Mouse (Mus musculus): ENCODE measurements around the gene Olfr1140. TPM values are rescaled to one million over a fixed set of nuclear protein-coding genes. Genes with fewer than 3 reads are reported as not detected.

Gene Olfr1140
- polyA plus RNA-seq (2015; fragmentation: Nextera tagmentation; extraction: Ambion mirVana), result not detected in 2 replicates

DNA sequence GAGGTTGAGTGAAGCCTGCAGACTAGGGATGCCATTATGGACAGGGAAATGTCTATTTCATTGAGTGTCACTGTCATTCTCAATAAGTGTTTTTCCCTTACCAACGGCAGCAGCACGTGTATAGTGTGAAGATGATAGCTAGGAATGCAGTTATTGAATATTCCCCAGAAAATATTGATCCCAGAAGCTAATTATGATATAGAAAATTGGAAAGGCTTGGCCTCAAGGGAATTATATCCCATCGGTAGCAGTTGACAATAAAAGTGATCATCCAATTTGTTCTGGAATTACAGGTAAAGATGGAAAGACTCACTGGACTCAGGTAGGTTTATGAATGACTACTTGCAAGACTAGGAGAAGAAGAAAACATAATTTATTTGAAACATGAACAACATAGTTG is at the start of gene Olfr1140:
Gene Olfr1140 (plus strand): TSS at position 301 of the 400 bp plus-strand sequence.
- Histone ChIP-seq H3K4me2 (no peak within 1 kb of the TSS), H3K4me1 (replicated peaks) (no peaks in the 10 kb centered on the region), H3K4me3 (replicated peaks) (no peak within 1 kb of the TSS), H3K27me3 (no peaks in the 10 kb centered on the region), H3K9ac (no peak within 1 kb of the TSS), H3K27ac (replicated peaks) (no peak within 1 kb of the TSS), H3K36me3 (replicated peaks) (no peaks in the 10 kb centered on the region), H3K9me3 (replicated peaks) (no peaks in the 10 kb centered on the region)
- ATAC-seq (ENCODE audit: insufficient read depth), result no peak
- 60% methylated on average over 3 of the region's 3 CpGs for WGBS (ENCODE audit: insufficient replicate concordance)

- H3K9ac ChIP-seq, result no peak within 1 kb of the TSS
- no peaks in the 10 kb centered on the region for H3K9me3 ChIP-seq (replicated peaks)
- H3K27me3 ChIP-seq, result no peaks in the 10 kb centered on the region
- no peak within 1 kb of the TSS for H3K4me3 ChIP-seq (replicated peaks)
- no peak within 1 kb of the TSS for H3K27ac ChIP-seq (replicated peaks)
- H3K4me2 ChIP-seq, result no peak within 1 kb of the TSS
- H3K36me3 ChIP-seq (replicated peaks), result no peaks in the 10 kb centered on the region
- no peaks in the 10 kb centered on the region for H3K4me1 ChIP-seq (replicated peaks)
- ATAC-seq (ENCODE audit: insufficient read depth), result no peak
Observed at GRCm38 (mm10) chr2:87693847-87694246, 49.7 kb upstream of the Olfr1140 start, which contains the start of gene Olfr1136. Gene Olfr1136 (minus strand): TSS chr2:87693947.

- Histone ChIP-seq H3K9ac (no peak within 1 kb of the TSS), H3K27ac (replicated peaks) (no peak within 1 kb of the TSS), H3K4me1 (replicated peaks) (no peaks in the 10 kb centered on the region), H3K27me3 (no peaks in the 10 kb centered on the region), H3K9me3 (replicated peaks) (no peaks in the 10 kb centered on the region), H3K4me3 (replicated peaks) (no peak within 1 kb of the TSS), H3K4me2 (no peak within 1 kb of the TSS), H3K36me3 (replicated peaks) (no peaks in the 10 kb centered on the region)
- no peak for ATAC-seq (ENCODE audit: insufficient read depth)
Observed at GRCm38 (mm10) chr2:87713079-87713478, 30.5 kb upstream of the Olfr1140 start, which contains the start of gene Olfr1137. Gene Olfr1137 (minus strand): TSS chr2:87713179.

GRCm38 (mm10) chr2:87739878-87740277 is 3.7 kb upstream of the Olfr1140 start, which contains the start of gene Olfr1138:
Gene Olfr1138 (minus strand): TSS chr2:87739978.
- 54% methylated on average over 1 of the region's 1 CpGs for WGBS (ENCODE audit: insufficient replicate concordance)
- Histone ChIP-seq H3K27ac (replicated peaks) (no peak within 1 kb of the TSS), H3K9ac (no peak within 1 kb of the TSS), H3K4me3 (replicated peaks) (no peak within 1 kb of the TSS), H3K4me2 (no peak within 1 kb of the TSS), H3K4me1 (replicated peaks) (no peaks in the 10 kb centered on the region), H3K27me3 (no peaks in the 10 kb centered on the region), H3K36me3 (replicated peaks) (no peaks in the 10 kb centered on the region), H3K9me3 (replicated peaks) (no peaks in the 10 kb centered on the region)
- ATAC-seq (ENCODE audit: insufficient read depth), result no peak

GRCm38 (mm10) chr2:87753891-87754290 is 10.3 kb downstream of the Olfr1140 start, which contains the start of gene Olfr1141:
Gene Olfr1141 (minus strand): TSS chr2:87753991.
- H3K9ac ChIP-seq, result no peak within 1 kb of the TSS
- H3K9me3 ChIP-seq (replicated peaks), result no peaks in the 10 kb centered on the region
- no peaks in the 10 kb centered on the region for H3K27me3 ChIP-seq
- no peaks in the 10 kb centered on the region for H3K36me3 ChIP-seq (replicated peaks)
- ATAC-seq (ENCODE audit: insufficient read depth), result no peak
- H3K4me2 ChIP-seq, result no peak within 1 kb of the TSS
- 65% methylated on average over 1 of the region's 1 CpGs for WGBS (ENCODE audit: insufficient replicate concordance)
- H3K4me3 ChIP-seq (replicated peaks), result no peak within 1 kb of the TSS
- no peak within 1 kb of the TSS for H3K27ac ChIP-seq (replicated peaks)
- no peaks in the 10 kb centered on the region for H3K4me1 ChIP-seq (replicated peaks)

GRCm38 (mm10) chr2:87776143-87776542 is 32.6 kb downstream of the Olfr1140 start:
- Histone ChIP-seq H3K9ac (no peak overlapping the region), H3K9me3 (replicated peaks) (no peaks in the 10 kb centered on the region), H3K4me3 (replicated peaks) (no peak overlapping the region), H3K4me1 (replicated peaks) (no peaks in the 10 kb centered on the region), H3K27me3 (no peaks in the 10 kb centered on the region), H3K27ac (replicated peaks) (no peak overlapping the region), H3K4me2 (no peak overlapping the region), H3K36me3 (replicated peaks) (no peaks in the 10 kb centered on the region)
- 27% methylated on average over 1 of the region's 1 CpGs for WGBS (ENCODE audit: insufficient replicate concordance)
- ATAC-seq (ENCODE audit: insufficient read depth), result no peak

DNA sequence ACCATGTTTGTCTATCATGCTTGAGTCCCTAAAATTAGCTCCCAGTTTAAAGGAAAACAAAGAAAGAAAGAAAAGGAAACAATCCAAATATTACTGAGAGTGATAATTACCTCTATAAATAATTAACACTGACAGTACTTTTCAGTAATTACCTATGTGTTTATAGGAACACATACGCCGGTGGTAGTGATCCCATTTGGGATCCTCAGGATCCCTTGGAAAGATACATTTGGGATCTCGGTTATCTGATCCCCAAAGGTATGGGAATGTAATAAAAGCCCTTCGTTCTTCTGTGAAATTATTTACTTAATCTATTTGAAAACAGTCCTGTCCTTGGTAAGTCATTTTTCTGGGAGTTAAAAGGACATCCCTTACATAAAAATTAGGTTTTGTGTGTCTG is 35.6 kb downstream of the Olfr1140 start, which contains the start of gene Olfr152:
Gene Olfr152 (plus strand): TSS at position 301 of the 400 bp plus-strand sequence.
- H3K27me3 ChIP-seq, result no peaks in the 10 kb centered on the region
- ATAC-seq (ENCODE audit: insufficient read depth), result no peak

More for the DNA sequence above, 35.6 kb downstream of the Olfr1140 start, which contains the start of gene Olfr152:
- H3K4me1 ChIP-seq (replicated peaks), result no peaks in the 10 kb centered on the region
- no peak within 1 kb of the TSS for H3K27ac ChIP-seq (replicated peaks)
- no peak within 1 kb of the TSS for H3K4me3 ChIP-seq (replicated peaks)
- WGBS (ENCODE audit: insufficient replicate concordance), result 61% methylated on average over 4 of the region's 4 CpGs
- H3K36me3 ChIP-seq (replicated peaks), result no peaks in the 10 kb centered on the region
- H3K9me3 ChIP-seq (replicated peaks), result no peaks in the 10 kb centered on the region
- no peak within 1 kb of the TSS for H3K4me2 ChIP-seq
- no peak within 1 kb of the TSS for H3K9ac ChIP-seq

Other genes starting within 250 kb of the Olfr1140 start
- not detected in 2 replicates for gene Pramel7, start 246.7 kb upstream of the Olfr1140 start, polyA plus RNA-seq (2015; fragmentation: Nextera tagmentation; extraction: Ambion mirVana)
- gene Pramel6, start 237.2 kb upstream of the Olfr1140 start, polyA plus RNA-seq (2015; fragmentation: Nextera tagmentation; extraction: Ambion mirVana), result not detected in 2 replicates
- not detected in 2 replicates for gene Olfr153, start 212.0 kb upstream of the Olfr1140 start, polyA plus RNA-seq (2015; fragmentation: Nextera tagmentation; extraction: Ambion mirVana)
- not detected in 2 replicates for gene Olfr1128, start 198.2 kb upstream of the Olfr1140 start, polyA plus RNA-seq (2015; fragmentation: Nextera tagmentation; extraction: Ambion mirVana)
- gene Olfr1129, start 169.8 kb upstream of the Olfr1140 start, polyA plus RNA-seq (2015; fragmentation: Nextera tagmentation; extraction: Ambion mirVana), result not detected in 2 replicates
- gene Olfr1130, start 137.5 kb upstream of the Olfr1140 start, polyA plus RNA-seq (2015; fragmentation: Nextera tagmentation; extraction: Ambion mirVana), result not detected in 2 replicates
- not detected in 2 replicates for gene Olfr1131, start 116.6 kb upstream of the Olfr1140 start, polyA plus RNA-seq (2015; fragmentation: Nextera tagmentation; extraction: Ambion mirVana)
- not detected in 2 replicates for gene Olfr1132, start 106.2 kb upstream of the Olfr1140 start, polyA plus RNA-seq (2015; fragmentation: Nextera tagmentation; extraction: Ambion mirVana)
- not detected in 2 replicates for gene Olfr1133, start 96.4 kb upstream of the Olfr1140 start, polyA plus RNA-seq (2015; fragmentation: Nextera tagmentation; extraction: Ambion mirVana)
- gene Olfr1134, start 85.3 kb upstream of the Olfr1140 start, polyA plus RNA-seq (2015; fragmentation: Nextera tagmentation; extraction: Ambion mirVana), result not detected in 2 replicates
- gene Olfr1135, start 70.1 kb upstream of the Olfr1140 start, polyA plus RNA-seq (2015; fragmentation: Nextera tagmentation; extraction: Ambion mirVana), result not detected in 2 replicates
- gene Olfr1136, start 49.8 kb upstream of the Olfr1140 start, polyA plus RNA-seq (2015; fragmentation: Nextera tagmentation; extraction: Ambion mirVana), result not detected in 2 replicates
- not detected in 2 replicates for gene Olfr1137, start 30.6 kb upstream of the Olfr1140 start, polyA plus RNA-seq (2015; fragmentation: Nextera tagmentation; extraction: Ambion mirVana)
- gene Olfr1138, start 3.8 kb upstream of the Olfr1140 start, polyA plus RNA-seq (2015; fragmentation: Nextera tagmentation; extraction: Ambion mirVana), result not detected in 2 replicates
- gene Olfr1141, start 10.2 kb downstream of the Olfr1140 start, polyA plus RNA-seq (2015; fragmentation: Nextera tagmentation; extraction: Ambion mirVana), result not detected in 2 replicates
- not detected in 2 replicates for gene Olfr152, start 35.7 kb downstream of the Olfr1140 start, polyA plus RNA-seq (2015; fragmentation: Nextera tagmentation; extraction: Ambion mirVana)
- gene Olfr1143, start 56.8 kb downstream of the Olfr1140 start, polyA plus RNA-seq (2015; fragmentation: Nextera tagmentation; extraction: Ambion mirVana), result not detected in 2 replicates
- not detected in 2 replicates for gene Olfr1145, start 66.1 kb downstream of the Olfr1140 start, polyA plus RNA-seq (2015; fragmentation: Nextera tagmentation; extraction: Ambion mirVana)
- not detected in 2 replicates for gene Olfr1148, start 86.8 kb downstream of the Olfr1140 start, polyA plus RNA-seq (2015; fragmentation: Nextera tagmentation; extraction: Ambion mirVana)
- gene Olfr1150-ps1, start 100.2 kb downstream of the Olfr1140 start, polyA plus RNA-seq (2015; fragmentation: Nextera tagmentation; extraction: Ambion mirVana), result not detected in 2 replicates
- not detected in 2 replicates for gene Olfr1151, start 112.1 kb downstream of the Olfr1140 start, polyA plus RNA-seq (2015; fragmentation: Nextera tagmentation; extraction: Ambion mirVana)
- gene Olfr1152, start 122.7 kb downstream of the Olfr1140 start, polyA plus RNA-seq (2015; fragmentation: Nextera tagmentation; extraction: Ambion mirVana), result not detected in 2 replicates
- gene Olfr1153, start 151.2 kb downstream of the Olfr1140 start, polyA plus RNA-seq (2015; fragmentation: Nextera tagmentation; extraction: Ambion mirVana), result not detected in 2 replicates
- not detected in 2 replicates for gene Olfr1154, start 161.4 kb downstream of the Olfr1140 start, polyA plus RNA-seq (2015; fragmentation: Nextera tagmentation; extraction: Ambion mirVana)
- not detected in 2 replicates for gene Olfr1155, start 201.4 kb downstream of the Olfr1140 start, polyA plus RNA-seq (2015; fragmentation: Nextera tagmentation; extraction: Ambion mirVana)
- not detected in 2 replicates for gene Olfr1156, start 209.3 kb downstream of the Olfr1140 start, polyA plus RNA-seq (2015; fragmentation: Nextera tagmentation; extraction: Ambion mirVana)
- gene Olfr1157, start 224.5 kb downstream of the Olfr1140 start, polyA plus RNA-seq (2015; fragmentation: Nextera tagmentation; extraction: Ambion mirVana), result not detected in 2 replicates
- not detected in 2 replicates for gene Olfr74, start 230.9 kb downstream of the Olfr1140 start, polyA plus RNA-seq (2015; fragmentation: Nextera tagmentation; extraction: Ambion mirVana)
- gene Olfr1158, start 246.4 kb downstream of the Olfr1140 start, polyA plus RNA-seq (2015; fragmentation: Nextera tagmentation; extraction: Ambion mirVana), result not detected in 2 replicates